Comparison of ENCODE assay signal across 27 mouse cellular contexts in genomic region chr9:65479158-65479557, GRCm38 (mm10). TPM values are rescaled to one million over a fixed set of nuclear protein-coding genes. Genes with fewer than 3 reads are reported as not detected.
DNase-seq lines count a peak whose midpoint lies in the region; ATAC-seq and TF ChIP-seq lines count a peak whose summit lies in the region.
"Had no signal": no experiment of that assay in that cellular context is flagged by ENCODE, and none has a peak within 500 bp of the region (broad histone marks: within the 10 kb centered on the region; RNA-seq: fewer than 3 reads in every experiment).

No protein-coding gene starts in this region.

- no peak for TF ChIP-seq POLR2A in liver, adult 2 months (IDR thresholded peaks at IDR 0.05; ENCODE audit: extremely low read depth, insufficient read depth, low read length)

- no peaks in the 10 kb centered on the region for H3K79me2 ChIP-seq in liver, adult 2 months (ENCODE audit: control insufficient read depth, insufficient read depth, low read length)

- no peak overlapping the region for H3K27ac ChIP-seq in liver, adult 2 months (replicated peaks; ENCODE audit: insufficient read depth, low read depth, low read length)
- peak overlapping the region; percentile 50 for H3K27ac ChIP-seq in liver, postnatal 0 days (ENCODE audit: low read depth)
- no peak overlapping the region for H3K27ac ChIP-seq in liver, embryonic 11.5 days (ENCODE audit: low read depth, low read length)

- ATAC-seq in liver, postnatal 0 days: peak; percentile 52; the same call in 1 of the 2 replicates
- no peak for ATAC-seq in liver, embryonic 11.5 days (replicated peaks; ENCODE audit: low FRiP score)
- ATAC-seq: activated CD4-positive, CD25-positive, alpha-beta regulatory T cell, adult 4 months; CD4-positive, CD25-positive, alpha-beta regulatory T cell, adult 4 months; Patski had no signal

- DNase-seq in liver, adult 2 months (ENCODE audit: extremely low read depth, low read depth, low spot score): peak; percentile 37
- no peak for DNase-seq in liver
- DNase-seq in liver, postnatal 0 days: no peak
- no peak for DNase-seq in liver, embryonic 11.5 days (ENCODE audit: low spot score)
- DNase-seq in adipocyte (ENCODE audit: low spot score): peak; percentile 72
- no peak for DNase-seq in testis, postnatal 14 days (ENCODE audit: low spot score)
- DNase-seq: adrenal gland, adult 2 months; adrenal gland, adult 8-10 months; adrenal gland, postnatal 10 days; adrenal gland, postnatal 14 days; adrenal gland, postnatal 25 days; adrenal gland, postnatal 36 days; B cell, adult 2 months; cerebellum, adult 11 months; cerebellum, adult 11-12 months; cerebellum, adult 18-20 months; cerebellum, adult 2 months had no signal

- H3K36me3 ChIP-seq in liver, adult 2 months (ENCODE audit: control insufficient read depth, insufficient read depth, low read length): peaks cover 45% of the 10 kb centered on the region
- peaks cover 52% of the 10 kb centered on the region for H3K36me3 ChIP-seq in liver, postnatal 0 days (replicated peaks; ENCODE audit: insufficient read depth, low read length)
- peaks cover 6% of the 10 kb centered on the region; the same call in 1 of the 2 replicates for H3K36me3 ChIP-seq in liver, embryonic 11.5 days (ENCODE audit: control insufficient read depth, insufficient read depth, low read length)

- TF ChIP-seq CTCF in liver, adult 2 months (IDR thresholded peaks at IDR 0.05; ENCODE audit: low read depth, low read length): no peak
- no peak for TF ChIP-seq CTCF in liver, postnatal 0 days (IDR thresholded peaks at IDR 0.05; ENCODE audit: low read depth)

- no peak overlapping the region for H3K4me2 ChIP-seq in liver, postnatal 0 days (ENCODE audit: low read depth, low read length)
- H3K4me2 ChIP-seq in liver, embryonic 11.5 days: no peak overlapping the region

- H3K27me3 ChIP-seq in liver, adult 2 months (ENCODE audit: control insufficient read depth, insufficient read depth, low read length): no peaks in the 10 kb centered on the region
- no peaks in the 10 kb centered on the region for H3K27me3 ChIP-seq in liver, postnatal 0 days (ENCODE audit: insufficient read depth, low read length)
- no peaks in the 10 kb centered on the region for H3K27me3 ChIP-seq in liver, embryonic 11.5 days (replicated peaks; ENCODE audit: control insufficient read depth, insufficient read depth, low read length)
- H3K27me3 ChIP-seq: CH12.LX, Patski had no signal

- H3K4me1 ChIP-seq in liver, adult 2 months (ENCODE audit: control insufficient read depth, insufficient read depth, low read length): no peaks in the 10 kb centered on the region
- H3K4me1 ChIP-seq in liver, postnatal 0 days (ENCODE audit: insufficient read depth): no peaks in the 10 kb centered on the region; the same call in 1 of the 2 replicates
- no peaks in the 10 kb centered on the region for H3K4me1 ChIP-seq in liver, embryonic 11.5 days (replicated peaks; ENCODE audit: control insufficient read depth, insufficient read depth, low read length)

- H3K4me3 ChIP-seq in liver, adult 2 months (ENCODE audit: insufficient read depth, low read depth, low read length): no peak overlapping the region
- no peak overlapping the region for H3K4me3 ChIP-seq in liver, postnatal 0 days (ENCODE audit: low read depth, low read length)
- no peak overlapping the region for H3K4me3 ChIP-seq in liver, embryonic 11.5 days (ENCODE audit: low read depth, low read length)

- no peak overlapping the region for H3K9ac ChIP-seq in liver, adult 2 months (ENCODE audit: low read depth, low read length)
- H3K9ac ChIP-seq in liver, postnatal 0 days (replicated peaks): no peak overlapping the region
- no peak overlapping the region for H3K9ac ChIP-seq in liver, embryonic 11.5 days (ENCODE audit: low read depth, low read length)

- 57% methylated on average over 8 of the region's 8 CpGs for WGBS in liver, adult 2 months
- 76% methylated on average over 8 of the region's 8 CpGs for WGBS in liver, postnatal 0 days (ENCODE audit: insufficient replicate concordance)
- WGBS in liver, embryonic 11.5 days: 78% methylated on average over 8 of the region's 8 CpGs

- no peaks in the 10 kb centered on the region for H3K9me3 ChIP-seq in liver, postnatal 0 days (ENCODE audit: low read length)
- H3K9me3 ChIP-seq in liver, embryonic 11.5 days (ENCODE audit: control insufficient read depth, low read length): no peaks in the 10 kb centered on the region
- H3K9me3 ChIP-seq: G1E had no signal

- TF ChIP-seq EP300 in liver, postnatal 0 days (IDR thresholded peaks at IDR 0.05; ENCODE audit: low read depth): no peak

RNA-seq across cellular contexts. Expression of gene Spg21, which starts 18.4 kb away (rescaled TPM):
- total RNA-seq in liver, adult 2 months (2014; rRNA removed): 20.0 and 25.7 TPM in 2 replicates
- 10.7 and 11.3 TPM in 2 replicates for polyA plus RNA-seq in liver, adult 2 months (2012; rRNA removed)
- polyA plus RNA-seq in liver, postnatal 0 days (2015; fragmentation: Nextera tagmentation; extraction: Ambion mirVana): 34.4 and 37.0 TPM in 2 replicates
- 54.7 and 64.9 TPM in 2 replicates for polyA plus RNA-seq in liver, embryonic 11.5 days (2014; fragmentation: Nextera tagmentation; extraction: Ambion mirVana)

RNA-seq across cellular contexts. Expression of gene Ankdd1a, which starts 40.8 kb away (rescaled TPM):
- total RNA-seq in liver, adult 2 months (2014; rRNA removed): not detected in 2 replicates
- polyA plus RNA-seq in liver, adult 2 months (2012; rRNA removed): not detected in 2 replicates
- not detected in 2 replicates for polyA plus RNA-seq in liver, postnatal 0 days (2015; fragmentation: Nextera tagmentation; extraction: Ambion mirVana)
- polyA plus RNA-seq in liver, embryonic 11.5 days (2014; fragmentation: Nextera tagmentation; extraction: Ambion mirVana): not detected in 2 replicates
- total RNA-seq: adrenal gland, postnatal 14 days; CH12.LX; ES-E14; MEL had no signal
- polyA plus RNA-seq: C2C12, G1E, Patski had no signal

RNA-seq across cellular contexts. Expression of gene Mtfmt, which starts 43.6 kb away (rescaled TPM):
- total RNA-seq in liver, adult 2 months (2014; rRNA removed): 5.5 and 5.8 TPM in 2 replicates
- 5.8 and 6.0 TPM in 2 replicates for polyA plus RNA-seq in liver, adult 2 months (2012; rRNA removed)
- polyA plus RNA-seq in liver, postnatal 0 days (2015; fragmentation: Nextera tagmentation; extraction: Ambion mirVana): 7.2 and 7.3 TPM in 2 replicates
- polyA plus RNA-seq in liver, embryonic 11.5 days (2014; fragmentation: Nextera tagmentation; extraction: Ambion mirVana): 20.2 and 20.3 TPM in 2 replicates

RNA-seq across cellular contexts. Expression of gene Slc51b, which starts 56.4 kb away (rescaled TPM):
- 2.9 and 3.2 TPM in 2 replicates for total RNA-seq in liver, adult 2 months (2014; rRNA removed)
- polyA plus RNA-seq in liver, adult 2 months (2012; rRNA removed): 0.14 and 0.22 TPM in 2 replicates
- polyA plus RNA-seq in liver, postnatal 0 days (2015; fragmentation: Nextera tagmentation; extraction: Ambion mirVana): 15.1 and 17.0 TPM in 2 replicates
- polyA plus RNA-seq in liver, embryonic 11.5 days (2014; fragmentation: Nextera tagmentation; extraction: Ambion mirVana): not detected in 2 replicates
- total RNA-seq: adrenal gland, adult 18-20 months; adrenal gland, adult 8-10 months; adrenal gland, postnatal 14 days; adrenal gland, postnatal 25 days; adrenal gland, postnatal 36 days; CH12.LX; ES-E14; G1E; MEL had no signal
- polyA plus RNA-seq: activated CD4-positive, CD25-positive, alpha-beta regulatory T cell, adult 4 months; adrenal gland, adult 2 months; brain, embryonic 14.5 days; C2C12; CD4-positive, CD25-positive, alpha-beta regulatory T cell, adult 4 months; cerebellum, adult 2 months; G1E had no signal

Comparison
In these comparisons a context has a peak if more than half of its experiments do, and no peak if none do; other contexts are left out.
1. DNase-seq: peak in liver, adult 2 months (single experiment) and adipocyte (single experiment); none in liver (single experiment), liver, postnatal 0 days (single experiment), liver, embryonic 11.5 days (single experiment) and testis, postnatal 14 days (single experiment).